Mouse (Mus musculus): ENCODE data around the gene Eif2d. TPM values are rescaled to one million over a fixed set of nuclear protein-coding genes. Genes with fewer than 3 reads are reported as not detected.

Gene Eif2d
- polyA plus RNA-seq, 1 experiment from 2014 or later: 67.9 TPM

GRCm38 (mm10) chr1:131185821-131186506 lies 33.0 kb downstream of the Eif2d start:
- Histone ChIP-seq H3K27me3 (ENCODE audit: control insufficient read depth, insufficient read depth, low read length) (no peaks in the 10 kb centered on the region), H3K36me3 (ENCODE audit: control insufficient read depth, insufficient read depth, low read length) (no peaks in the 10 kb centered on the region), H3K9me3 (ENCODE audit: control insufficient read depth, low read length) (no peaks in the 10 kb centered on the region), H3K4me2 (replicated peaks; ENCODE audit: low read depth, low read length) (no peak overlapping the region), H3K27ac (ENCODE audit: low read depth, low read length) (no peak overlapping the region), H3K4me1 (ENCODE audit: control insufficient read depth, insufficient read depth, low read length) (no peaks in the 10 kb centered on the region), H3K9ac (ENCODE audit: low read depth, low read length) (no peak overlapping the region), H3K4me3 (ENCODE audit: low read length) (no peak overlapping the region)
- 86% methylated on average over 13 of the region's 13 CpGs for WGBS
- no peak for ATAC-seq (ENCODE audit: low FRiP score, low TSS enrichment)

GRCm38 (mm10) chr1:131186995-131187394 lies 34.0 kb downstream of the Eif2d start:
- 79% methylated on average over 6 of the region's 6 CpGs for WGBS
- Histone ChIP-seq H3K36me3 (ENCODE audit: control insufficient read depth, insufficient read depth, low read length) (no peaks in the 10 kb centered on the region), H3K4me1 (ENCODE audit: control insufficient read depth, insufficient read depth, low read length) (no peaks in the 10 kb centered on the region), H3K9me3 (ENCODE audit: control insufficient read depth, low read length) (no peaks in the 10 kb centered on the region), H3K9ac (ENCODE audit: low read depth, low read length) (no peak overlapping the region), H3K27me3 (ENCODE audit: control insufficient read depth, insufficient read depth, low read length) (no peaks in the 10 kb centered on the region), H3K27ac (ENCODE audit: low read depth, low read length) (no peak overlapping the region), H3K4me2 (replicated peaks; ENCODE audit: low read depth, low read length) (no peak overlapping the region), H3K4me3 (ENCODE audit: low read length) (no peak overlapping the region)
- no peak for ATAC-seq (ENCODE audit: low FRiP score, low TSS enrichment)

- WGBS: 81% methylated on average over 5 of the region's 5 CpGs
- Histone ChIP-seq H3K9me3 (ENCODE audit: control insufficient read depth, low read length) (no peaks in the 10 kb centered on the region), H3K27ac (ENCODE audit: low read depth, low read length) (no peak overlapping the region), H3K36me3 (ENCODE audit: control insufficient read depth, insufficient read depth, low read length) (no peaks in the 10 kb centered on the region), H3K4me3 (ENCODE audit: low read length) (no peak overlapping the region), H3K9ac (ENCODE audit: low read depth, low read length) (no peak overlapping the region), H3K4me2 (replicated peaks; ENCODE audit: low read depth, low read length) (no peak overlapping the region), H3K4me1 (ENCODE audit: control insufficient read depth, insufficient read depth, low read length) (no peaks in the 10 kb centered on the region), H3K27me3 (ENCODE audit: control insufficient read depth, insufficient read depth, low read length) (no peaks in the 10 kb centered on the region)
- no peak for ATAC-seq (ENCODE audit: low FRiP score, low TSS enrichment)
These were observed 34.9 kb downstream of the Eif2d start for GRCm38 (mm10) chr1:131187856-131188255.

GRCm38 (mm10) chr1:131188655-131189054 lies 35.7 kb downstream of the Eif2d start:
- 95% methylated on average over 5 of the region's 5 CpGs for WGBS
- no peaks in the 10 kb centered on the region for H3K9me3 ChIP-seq (ENCODE audit: control insufficient read depth, low read length)
- no peak overlapping the region for H3K4me3 ChIP-seq (ENCODE audit: low read length)
- H3K4me2 ChIP-seq (replicated peaks; ENCODE audit: low read depth, low read length): no peak overlapping the region
- no peak for ATAC-seq (ENCODE audit: low FRiP score, low TSS enrichment)
- no peaks in the 10 kb centered on the region for H3K4me1 ChIP-seq (ENCODE audit: control insufficient read depth, insufficient read depth, low read length)
- no peak overlapping the region for H3K9ac ChIP-seq (ENCODE audit: low read depth, low read length)
- no peaks in the 10 kb centered on the region for H3K27me3 ChIP-seq (ENCODE audit: control insufficient read depth, insufficient read depth, low read length)
- H3K36me3 ChIP-seq (ENCODE audit: control insufficient read depth, insufficient read depth, low read length): no peaks in the 10 kb centered on the region
- H3K27ac ChIP-seq (ENCODE audit: low read depth, low read length): no peak overlapping the region

GRCm38 (mm10) chr1:131193746-131194145 lies 40.8 kb downstream of the Eif2d start:
- Histone ChIP-seq H3K4me3 (ENCODE audit: low read length) (no peak overlapping the region), H3K36me3 (ENCODE audit: control insufficient read depth, insufficient read depth, low read length) (no peaks in the 10 kb centered on the region), H3K9me3 (ENCODE audit: control insufficient read depth, low read length) (no peaks in the 10 kb centered on the region), H3K4me1 (ENCODE audit: control insufficient read depth, insufficient read depth, low read length) (0 out of 2 replicates have a peak, but pooled peaks cover 5% of the 10 kb centered on the region), H3K27me3 (ENCODE audit: control insufficient read depth, insufficient read depth, low read length) (no peaks in the 10 kb centered on the region), H3K9ac (ENCODE audit: low read depth, low read length) (no peak overlapping the region), H3K4me2 (replicated peaks; ENCODE audit: low read depth, low read length) (no peak overlapping the region), H3K27ac (ENCODE audit: low read depth, low read length) (no peak overlapping the region)
- WGBS: 48% methylated on average over 3 of the region's 3 CpGs
- no peak for ATAC-seq (ENCODE audit: low FRiP score, low TSS enrichment)

GRCm38 (mm10) chr1:131195653-131196052 lies 42.7 kb downstream of the Eif2d start:
- Histone ChIP-seq H3K4me3 (ENCODE audit: low read length) (no peak overlapping the region), H3K4me1 (ENCODE audit: control insufficient read depth, insufficient read depth, low read length) (0 out of 2 replicates have a peak, but pooled peaks cover 12% of the 10 kb centered on the region), H3K36me3 (ENCODE audit: control insufficient read depth, insufficient read depth, low read length) (no peaks in the 10 kb centered on the region), H3K9me3 (ENCODE audit: control insufficient read depth, low read length) (no peaks in the 10 kb centered on the region), H3K9ac (ENCODE audit: low read depth, low read length) (0 out of 2 replicates have a peak overlapping the region, but pooled peaks have one; percentile 4), H3K4me2 (replicated peaks; ENCODE audit: low read depth, low read length) (no peak overlapping the region), H3K27me3 (ENCODE audit: control insufficient read depth, insufficient read depth, low read length) (no peaks in the 10 kb centered on the region), H3K27ac (ENCODE audit: low read depth, low read length) (no peak overlapping the region)
- WGBS: 88% methylated on average over 7 of the region's 7 CpGs
- no peak for ATAC-seq (ENCODE audit: low FRiP score, low TSS enrichment)

GRCm38 (mm10) chr1:131196107-131196506 lies 43.1 kb downstream of the Eif2d start:
- WGBS: 61% methylated on average over 2 of the region's 2 CpGs
- H3K4me3 ChIP-seq (ENCODE audit: low read length): no peak overlapping the region

GRCm38 (mm10) chr1:131198417-131198960 lies 45.5 kb downstream of the Eif2d start:
- Histone ChIP-seq H3K27me3 (ENCODE audit: control insufficient read depth, insufficient read depth, low read length) (no peaks in the 10 kb centered on the region), H3K4me3 (ENCODE audit: low read length) (no peak overlapping the region), H3K36me3 (ENCODE audit: control insufficient read depth, insufficient read depth, low read length) (no peaks in the 10 kb centered on the region), H3K4me2 (replicated peaks; ENCODE audit: low read depth, low read length) (no peak overlapping the region), H3K4me1 (ENCODE audit: control insufficient read depth, insufficient read depth, low read length) (0 out of 2 replicates have a peak, but pooled peaks cover 12% of the 10 kb centered on the region), H3K9ac (ENCODE audit: low read depth, low read length) (no peak overlapping the region), H3K9me3 (ENCODE audit: control insufficient read depth, low read length) (no peaks in the 10 kb centered on the region), H3K27ac (ENCODE audit: low read depth, low read length) (no peak overlapping the region)
- 69% methylated on average over 9 of the region's 9 CpGs for WGBS
- no peak for ATAC-seq (ENCODE audit: low FRiP score, low TSS enrichment)

More at GRCm38 (mm10) chr1:131196107-131196506, 43.1 kb downstream of the Eif2d start:
- Histone ChIP-seq H3K9me3 (ENCODE audit: control insufficient read depth, low read length) (no peaks in the 10 kb centered on the region), H3K4me2 (replicated peaks; ENCODE audit: low read depth, low read length) (no peak overlapping the region), H3K27me3 (ENCODE audit: control insufficient read depth, insufficient read depth, low read length) (no peaks in the 10 kb centered on the region), H3K9ac (ENCODE audit: low read depth, low read length) (0 out of 2 replicates have a peak overlapping the region, but pooled peaks have one; percentile 4), H3K27ac (ENCODE audit: low read depth, low read length) (no peak overlapping the region), H3K36me3 (ENCODE audit: control insufficient read depth, insufficient read depth, low read length) (no peaks in the 10 kb centered on the region), H3K4me1 (ENCODE audit: control insufficient read depth, insufficient read depth, low read length) (0 out of 2 replicates have a peak, but pooled peaks cover 12% of the 10 kb centered on the region)
- no peak for ATAC-seq (ENCODE audit: low FRiP score, low TSS enrichment)

GRCm38 (mm10) chr1:131199118-131199821 lies 46.3 kb downstream of the Eif2d start:
- Histone ChIP-seq H3K27ac (ENCODE audit: low read depth, low read length) (no peak overlapping the region), H3K9ac (ENCODE audit: low read depth, low read length) (no peak overlapping the region), H3K4me1 (ENCODE audit: control insufficient read depth, insufficient read depth, low read length) (0 out of 2 replicates have a peak, but pooled peaks cover 12% of the 10 kb centered on the region), H3K9me3 (ENCODE audit: control insufficient read depth, low read length) (no peaks in the 10 kb centered on the region), H3K4me3 (ENCODE audit: low read length) (no peak overlapping the region), H3K4me2 (replicated peaks; ENCODE audit: low read depth, low read length) (no peak overlapping the region), H3K27me3 (ENCODE audit: control insufficient read depth, insufficient read depth, low read length) (no peaks in the 10 kb centered on the region), H3K36me3 (ENCODE audit: control insufficient read depth, insufficient read depth, low read length) (no peaks in the 10 kb centered on the region)
- ATAC-seq (ENCODE audit: low FRiP score, low TSS enrichment): no peak
- 64% methylated on average over 18 of the region's 18 CpGs for WGBS
